Mouse (Mus musculus) T-helper 1 cell (primary cell): ENCODE measurements around the gene Pds5a.
"Not testable (repeated sequence)": the region's sequence is repeated elsewhere in the genome, so short reads cannot be mapped to it uniquely, and the experiment has no call there.

ENCODE experiments used
- in situ Hi-C: fragments of 300-600 bp; cut with MboI, MseI; formaldehyde crosslinking; loops from one replicate; pipeline ENCODE4 v1.15.1; 2025; ENCODE audit warnings: high pct_unique_total_duplicates

Pds5a gene

GRCm38 (mm10) chr5:65696821-65697485 lies 1.1 kb downstream of the Pds5a start:
- in situ Hi-C loops = no loop called here

GRCm38 (mm10) chr5:65694076-65694475 lies 4.0 kb downstream of the Pds5a start:
- in situ Hi-C loops = not testable (repeated sequence)

- in situ Hi-C loops = no loop called here
These were observed 5.1 kb downstream of the Pds5a start for GRCm38 (mm10) chr5:65693018-65693417.

- in situ Hi-C loops = no loop called here
These were observed 9.3 kb downstream of the Pds5a start for GRCm38 (mm10) chr5:65688806-65689205.

- in situ Hi-C loops = no loop called here
These were observed 11.3 kb downstream of the Pds5a start for GRCm38 (mm10) chr5:65686806-65687205.

GRCm38 (mm10) chr5:65678826-65679225 lies 19.2 kb downstream of the Pds5a start:
- in situ Hi-C loops = no loop called here

- in situ Hi-C loops = no loop called here
These were observed 25.9 kb downstream of the Pds5a start for GRCm38 (mm10) chr5:65672162-65672561.

- in situ Hi-C loops = no loop called here
These were observed 30.4 kb downstream of the Pds5a start for GRCm38 (mm10) chr5:65667644-65668043.

- in situ Hi-C loops = no loop called here
These were observed 32.7 kb downstream of the Pds5a start for GRCm38 (mm10) chr5:65665370-65665769.

- in situ Hi-C loops = no loop called here
These were observed 36.1 kb downstream of the Pds5a start for GRCm38 (mm10) chr5:65661958-65662357.

GRCm38 (mm10) chr5:65653786-65654185 lies 44.3 kb downstream of the Pds5a start:
- in situ Hi-C loops = no loop called here

GRCm38 (mm10) chr5:65638896-65639295 lies 59.2 kb downstream of the Pds5a start:
- in situ Hi-C loops = no loop called here

GRCm38 (mm10) chr5:65624340-65624739 lies 73.7 kb downstream of the Pds5a start:
- in situ Hi-C loops = loop anchor here (5.0 kb wide), 1 partner anchor 42 kb away; no protein-coding TSS in a partner anchor

- in situ Hi-C loops = no loop called here
These were observed 84.7 kb downstream of the Pds5a start for GRCm38 (mm10) chr5:65613152-65613924.

- in situ Hi-C loops = no loop called here
These were observed 87.5 kb downstream of the Pds5a start for GRCm38 (mm10) chr5:65610541-65610940.

GRCm38 (mm10) chr5:65609769-65610168 lies 88.3 kb downstream of the Pds5a start:
- in situ Hi-C loops = no loop called here

GRCm38 (mm10) chr5:65606820-65607219 lies 91.3 kb downstream of the Pds5a start:
- in situ Hi-C loops = no loop called here

GRCm38 (mm10) chr5:65599681-65600080 lies 98.4 kb downstream of the Pds5a start:
- in situ Hi-C loops = no loop called here

- in situ Hi-C loops = no loop called here
These were observed 105.7 kb downstream of the Pds5a start for GRCm38 (mm10) chr5:65592421-65592820.

GRCm38 (mm10) chr5:65590199-65590598 lies 107.9 kb downstream of the Pds5a start:
- in situ Hi-C loops = no loop called here

- in situ Hi-C loops = no loop called here
These were observed 111.8 kb downstream of the Pds5a start for GRCm38 (mm10) chr5:65586291-65586690.

- in situ Hi-C loops = no loop called here
These were observed 119.5 kb downstream of the Pds5a start for GRCm38 (mm10) chr5:65578545-65578944.

- in situ Hi-C loops = no loop called here
These were observed 122.2 kb downstream of the Pds5a start for GRCm38 (mm10) chr5:65575896-65576295.
